Comparison of ENCODE assay signal across 8 mouse cellular contexts in the genomic region with DNA sequence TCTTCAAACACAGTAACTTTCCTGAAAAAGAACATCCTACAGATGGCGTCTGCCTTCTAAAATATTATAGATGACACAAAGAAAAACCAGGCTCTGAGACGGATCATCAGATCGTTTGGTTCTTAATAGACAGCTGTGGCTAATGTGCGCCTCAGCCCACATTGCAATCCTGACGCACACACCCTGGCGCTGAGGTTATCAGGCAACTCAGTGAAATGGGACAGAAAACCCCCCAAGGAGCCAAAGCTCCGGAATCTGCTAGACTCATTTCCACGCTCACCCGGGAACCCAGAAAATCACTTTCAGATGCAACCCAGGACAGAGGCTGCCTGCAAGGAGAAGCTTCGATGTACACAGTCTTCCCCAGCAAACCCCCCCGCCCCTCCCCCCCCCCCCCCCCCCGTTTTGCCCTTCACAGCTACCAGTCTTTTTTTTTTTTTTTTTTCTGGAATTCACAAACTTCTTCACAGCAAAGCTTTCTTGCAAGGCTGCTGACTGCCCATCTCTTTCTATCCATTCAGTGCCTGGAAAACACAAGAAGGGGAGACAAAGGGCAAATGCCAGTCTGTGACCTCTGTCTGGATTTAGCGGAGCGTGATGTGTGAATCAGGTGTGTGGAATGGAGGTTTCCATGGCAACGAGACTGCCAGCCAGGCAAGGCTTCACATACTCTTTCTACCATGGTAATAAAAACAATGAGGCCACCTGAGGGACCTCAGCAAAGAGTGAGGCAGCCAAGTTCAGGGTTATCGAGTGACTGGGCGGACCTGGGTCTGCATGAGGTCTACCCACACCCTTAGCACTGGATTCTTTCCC.
A peak's percentile ranks its signal among the peaks of the same experiment; 100 is the strongest.
DNase-seq lines count a peak whose midpoint lies in the region; ATAC-seq lines count a peak whose summit lies in the region.

No protein-coding gene starts in this region.

- H3K9ac ChIP-seq in neural tube, embryonic 11.5 days (ENCODE audit: low read length), result no peak overlapping the region

- ATAC-seq in frontal cortex, adult (ENCODE audit: low TSS enrichment), result peak; percentile 83
- ATAC-seq in neural tube, embryonic 11.5 days (ENCODE audit: insufficient read depth, low FRiP score, low TSS enrichment), result peak; percentile 74

- no peaks in the 10 kb centered on the region; the same call in 1 of the 2 replicates for H3K36me3 ChIP-seq in neural tube, embryonic 11.5 days (ENCODE audit: control insufficient read depth, insufficient read depth, low read length)

- no peaks in the 10 kb centered on the region for H3K9me3 ChIP-seq in neural tube, embryonic 11.5 days (ENCODE audit: control insufficient read depth, low read length)

- no peak for DNase-seq in frontal cortex, postnatal 14 days (ENCODE audit: low spot score in 2 of 2)
- peak; percentile 33 for DNase-seq in ES-CJ7 (ENCODE audit: low read depth, low spot score)
- peak; percentile 94 for DNase-seq in fibroblast of lung, adult 2 months (ENCODE audit: low read depth)
- peak; percentile 95 for DNase-seq in kidney, adult 9 months
- DNase-seq in neural tube, embryonic 11.5 days (ENCODE audit: low spot score), result peak; percentile 57
- no peak for DNase-seq in thymus, postnatal 10 days (ENCODE audit: low spot score in 2 of 2)
- no peak for DNase-seq in adrenal gland, postnatal 14 days

- 15% methylated on average over 15 of the region's 17 CpGs for WGBS in neural tube, embryonic 11.5 days

- no peaks in the 10 kb centered on the region for H3K27me3 ChIP-seq in neural tube, embryonic 11.5 days (ENCODE audit: control insufficient read depth, insufficient read depth, low read length)

- peak overlapping the region; percentile 22; the same call in 1 of the 2 replicates for H3K4me2 ChIP-seq in neural tube, embryonic 11.5 days (ENCODE audit: low read depth)

- peaks cover 14% of the 10 kb centered on the region for H3K4me1 ChIP-seq in neural tube, embryonic 11.5 days (ENCODE audit: control insufficient read depth, insufficient read depth, low read length)

- H3K27ac ChIP-seq in neural tube, embryonic 11.5 days (ENCODE audit: low read depth, low read length), result peak overlapping the region; percentile 67; the same call in 1 of the 2 replicates

- no peak overlapping the region for H3K4me3 ChIP-seq in neural tube, embryonic 11.5 days (ENCODE audit: low read depth, low read length)

Comparison
In these comparisons a context has a peak if more than half of its experiments do, and no peak if none do; other contexts are left out.
1. DNase-seq: peak in ES-CJ7 (single experiment), fibroblast of lung, adult 2 months (single experiment), kidney, adult 9 months (single experiment) and neural tube, embryonic 11.5 days (single experiment); none in frontal cortex, postnatal 14 days (0 of 2), thymus, postnatal 10 days (0 of 2) and adrenal gland, postnatal 14 days (single experiment).